Mouse (Mus musculus) adrenal gland, postnatal 25 days (tissue): ENCODE measurements around the gene Gprc5d. TPM values are rescaled to one million over a fixed set of nuclear protein-coding genes. Genes with fewer than 3 reads are reported as not detected.

Experiments
- DNase-seq: peaks from one replicate; pipeline ENCODE4 v3.0.0; 2021; ENCODE audit warnings: mixed read lengths
- total RNA-seq: library from RNA; stranded (reverse); gene quantifications from 2 replicates; pipeline ENCODE4 v1.2.3, GENCODE M21; 2021

The Gprc5d gene
- total RNA-seq, 1 experiment from 2014 or later: not detected

- no peak for DNase-seq
These were observed 17.7 kb upstream of the Gprc5d start for GRCm38 (mm10) chr6:135135735-135136134.

- no peak for DNase-seq
These were observed 15.4 kb upstream of the Gprc5d start for GRCm38 (mm10) chr6:135133486-135133885.

DNA sequence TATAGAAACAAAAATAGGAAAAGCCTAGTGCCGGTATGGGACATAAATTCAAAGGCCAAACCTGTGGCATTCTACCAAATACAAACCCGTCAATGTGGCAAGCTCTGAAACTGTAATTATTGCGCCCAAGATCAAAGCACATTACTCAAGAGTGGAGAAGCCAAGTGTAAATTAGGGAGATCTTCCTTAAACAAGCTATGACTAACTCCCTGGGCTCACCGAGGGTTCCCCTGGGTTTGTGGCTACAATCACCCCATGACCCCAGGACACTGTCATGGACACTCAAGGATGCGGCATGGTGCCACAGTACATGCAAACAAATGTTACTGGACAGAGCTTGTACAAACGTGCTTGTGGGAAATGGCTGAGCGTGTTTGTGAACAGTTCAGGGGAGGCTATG is 15.0 kb upstream of the Gprc5d start:
- no peak for DNase-seq

GRCm38 (mm10) chr6:135124755-135125380 is 6.8 kb upstream of the Gprc5d start:
- DNase-seq: no peak

DNA sequence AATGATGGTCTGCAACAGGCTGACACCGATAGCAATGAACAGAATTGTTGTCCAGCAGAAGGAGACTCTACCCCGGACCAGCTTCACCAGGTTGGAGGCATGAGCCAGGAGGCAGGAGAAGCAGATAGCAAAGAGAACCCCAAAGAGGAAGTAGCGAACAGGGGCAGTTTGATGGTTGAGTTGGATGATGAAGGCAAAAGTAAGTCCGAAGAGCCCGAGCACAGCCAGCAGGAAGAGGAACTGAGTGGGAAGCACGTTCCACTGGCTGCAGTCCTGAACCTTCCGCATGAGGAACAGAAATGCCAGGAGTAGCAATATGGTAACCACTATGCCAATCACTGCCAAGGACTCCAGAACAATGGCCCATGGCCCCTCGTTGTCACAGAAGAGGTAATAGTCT is 1.6 kb downstream of the Gprc5d start:
- no peak for DNase-seq

GRCm38 (mm10) chr6:135113114-135113436 is 5.0 kb downstream of the Gprc5d start:
- DNase-seq: no peak

DNA sequence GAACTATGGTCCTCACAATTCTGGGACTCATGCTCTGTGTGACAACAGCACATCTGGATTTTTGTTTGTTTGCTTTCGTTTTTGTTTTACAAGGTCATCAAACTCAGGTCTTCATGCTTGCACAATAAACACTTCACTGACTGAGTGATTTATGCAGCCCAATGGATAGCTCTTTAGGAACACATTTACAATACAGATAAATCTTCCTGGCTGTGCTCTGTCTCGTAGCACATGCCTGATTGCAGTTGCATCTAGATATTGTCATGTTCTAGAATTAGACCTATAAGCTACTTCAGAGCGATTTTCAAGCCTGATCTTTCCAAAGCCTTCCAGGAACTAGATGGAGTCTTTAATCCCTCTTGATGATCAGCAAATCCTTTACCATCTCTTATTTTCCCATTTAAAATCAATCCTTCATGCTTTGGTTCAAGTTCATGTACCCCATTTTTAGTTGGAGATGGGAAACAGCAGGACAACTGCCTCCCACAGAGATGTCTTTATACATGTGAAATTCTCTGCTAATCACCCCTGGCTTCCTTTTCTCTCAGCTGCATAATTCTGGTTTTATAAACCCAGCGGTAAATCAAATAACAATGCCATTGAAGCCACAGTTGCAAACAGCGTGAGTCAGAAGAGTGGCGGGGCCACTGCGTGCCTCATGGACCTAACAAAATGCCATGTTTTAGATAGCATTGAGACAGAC is 5.5 kb downstream of the Gprc5d start:
- peak; percentile 21 for DNase-seq

GRCm38 (mm10) chr6:135107014-135107413 is 11.1 kb downstream of the Gprc5d start:
- no peak for DNase-seq

GRCm38 (mm10) chr6:135102736-135103303 is 15.3 kb downstream of the Gprc5d start:
- DNase-seq: no peak

- DNase-seq: no peak
These were observed 17.2 kb downstream of the Gprc5d start for GRCm38 (mm10) chr6:135100787-135101472.

DNA sequence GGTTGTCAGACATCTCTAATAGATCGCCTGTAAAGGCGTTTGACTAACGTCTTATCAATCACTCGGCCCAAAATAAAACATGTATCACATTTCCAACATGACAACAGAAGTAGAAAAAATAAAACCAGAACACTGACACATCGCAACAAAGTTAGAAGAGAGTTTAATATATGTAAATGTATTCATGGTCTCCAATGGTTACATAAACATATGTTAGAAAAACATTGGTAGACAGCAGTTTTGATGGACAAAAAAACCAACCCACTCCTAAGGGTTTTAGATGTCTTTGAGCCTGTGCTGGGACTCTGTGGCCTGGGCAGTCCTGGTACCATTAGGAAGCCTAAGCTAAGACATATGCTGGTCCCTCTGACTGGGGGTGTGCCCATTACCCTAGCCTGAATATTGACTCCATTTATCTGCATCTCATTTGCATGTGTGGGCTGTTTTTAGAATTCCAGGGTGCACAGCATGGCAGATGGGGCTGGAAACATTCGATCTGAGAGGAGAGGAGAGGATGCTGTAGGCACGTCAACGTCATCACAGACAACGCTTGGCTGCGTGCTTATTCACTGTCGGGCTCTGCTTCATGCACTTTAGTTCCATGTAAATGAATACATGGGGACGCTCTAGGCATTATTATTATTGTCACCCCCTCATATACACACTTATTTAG is 25.1 kb downstream of the Gprc5d start:
- DNase-seq: no peak

DNA sequence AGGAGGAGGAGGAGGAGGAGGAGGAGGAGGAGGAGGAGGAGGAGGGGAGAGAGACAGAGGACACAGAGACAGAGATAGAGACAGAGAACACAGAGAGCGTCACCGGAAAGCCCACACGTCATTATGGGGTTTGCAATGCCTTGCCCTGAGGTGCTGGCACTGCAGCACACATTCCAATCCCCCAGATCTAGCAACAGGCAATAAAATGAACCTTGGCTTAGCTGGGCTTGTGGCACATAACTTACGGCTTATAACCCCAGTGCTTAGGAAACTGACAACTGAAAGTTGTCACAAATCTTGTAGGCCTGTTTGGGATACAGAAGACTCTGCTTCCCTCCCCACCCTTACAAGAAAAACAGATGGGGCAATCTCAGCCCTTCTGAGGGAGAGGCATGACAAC is 27.4 kb downstream of the Gprc5d start:
- no peak for DNase-seq

DNA sequence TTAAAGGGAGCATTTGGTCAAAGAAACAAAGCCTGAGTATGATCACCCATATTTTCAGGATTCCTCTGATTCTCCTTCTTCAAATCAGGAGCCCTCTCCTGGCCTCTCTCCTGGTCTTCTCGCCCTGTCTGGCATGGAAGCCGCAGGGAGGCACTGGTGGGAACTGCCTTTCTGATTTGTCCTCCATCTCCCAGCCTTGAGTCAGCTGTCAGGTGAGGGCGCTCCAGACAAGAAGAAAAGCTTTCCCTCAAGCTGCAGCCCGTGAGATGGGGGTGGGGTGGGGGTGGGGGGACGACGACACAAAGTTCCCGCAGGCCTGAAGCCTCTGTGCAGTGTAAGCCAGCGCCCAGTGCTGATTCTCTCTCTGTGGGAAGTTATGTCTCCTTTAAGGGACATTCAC is 28.3 kb downstream of the Gprc5d start:
- no peak for DNase-seq

- DNase-seq: peak; percentile 66
These were observed 30.2 kb downstream of the Gprc5d start for GRCm38 (mm10) chr6:135087721-135088451.

GRCm38 (mm10) chr6:135085703-135086102 is 32.4 kb downstream of the Gprc5d start:
- DNase-seq: no peak

GRCm38 (mm10) chr6:135083991-135084502 is 34.0 kb downstream of the Gprc5d start:
- DNase-seq: no peak

DNA sequence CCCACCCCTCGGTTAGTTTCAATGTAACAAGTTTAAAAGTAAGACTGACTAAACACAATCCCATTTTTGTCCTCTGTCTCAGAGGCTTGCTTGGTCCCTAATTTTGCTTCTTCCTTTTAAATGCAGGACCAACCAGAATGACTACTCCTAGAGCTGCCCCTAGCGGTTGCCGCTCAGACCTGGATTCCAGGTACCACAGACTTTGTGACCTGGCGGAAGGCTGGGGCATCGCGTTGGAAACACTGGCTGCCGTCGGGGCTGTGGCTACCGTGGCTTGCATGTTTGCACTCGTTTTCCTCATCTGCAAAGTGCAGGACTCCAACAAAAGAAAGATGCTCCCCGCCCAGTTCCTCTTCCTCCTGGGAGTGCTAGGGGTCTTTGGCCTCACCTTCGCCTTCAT is 39.7 kb downstream of the Gprc5d start:
- no peak for DNase-seq

GRCm38 (mm10) chr6:135076202-135076601 is 41.9 kb downstream of the Gprc5d start:
- DNase-seq: no peak

GRCm38 (mm10) chr6:135074405-135074947 is 43.6 kb downstream of the Gprc5d start:
- no peak for DNase-seq

DNA sequence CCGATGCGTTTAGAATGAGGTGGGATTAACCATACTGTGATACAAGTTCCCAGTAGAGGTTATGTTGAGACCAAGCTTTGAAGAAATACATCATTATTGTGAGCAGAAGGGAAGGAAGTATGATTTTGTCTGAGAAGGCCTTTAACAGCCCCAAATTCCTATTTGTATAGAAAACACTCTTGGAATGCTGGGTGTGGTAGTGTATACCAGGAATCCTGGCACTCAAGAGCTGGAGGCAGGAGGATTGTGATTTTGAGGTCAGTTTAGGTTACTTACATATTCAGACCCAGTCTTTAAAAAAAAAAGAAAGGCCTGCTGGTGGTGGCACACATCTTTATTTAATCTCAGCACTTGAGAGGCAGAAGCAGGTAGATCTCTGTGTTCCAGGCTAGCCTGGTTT is 47.7 kb downstream of the Gprc5d start:
- no peak for DNase-seq

GRCm38 (mm10) chr6:135069856-135070255 is 48.2 kb downstream of the Gprc5d start:
- DNase-seq: no peak

GRCm38 (mm10) chr6:135068221-135068620 is 49.9 kb downstream of the Gprc5d start:
- DNase-seq: no peak
